Mouse (Mus musculus): ENCODE data around the gene Arpc5l.
"Not testable (repeated sequence)": the region's sequence is repeated elsewhere in the genome, so short reads cannot be mapped to it uniquely, and the experiment has no call there.

Gene Arpc5l

DNA sequence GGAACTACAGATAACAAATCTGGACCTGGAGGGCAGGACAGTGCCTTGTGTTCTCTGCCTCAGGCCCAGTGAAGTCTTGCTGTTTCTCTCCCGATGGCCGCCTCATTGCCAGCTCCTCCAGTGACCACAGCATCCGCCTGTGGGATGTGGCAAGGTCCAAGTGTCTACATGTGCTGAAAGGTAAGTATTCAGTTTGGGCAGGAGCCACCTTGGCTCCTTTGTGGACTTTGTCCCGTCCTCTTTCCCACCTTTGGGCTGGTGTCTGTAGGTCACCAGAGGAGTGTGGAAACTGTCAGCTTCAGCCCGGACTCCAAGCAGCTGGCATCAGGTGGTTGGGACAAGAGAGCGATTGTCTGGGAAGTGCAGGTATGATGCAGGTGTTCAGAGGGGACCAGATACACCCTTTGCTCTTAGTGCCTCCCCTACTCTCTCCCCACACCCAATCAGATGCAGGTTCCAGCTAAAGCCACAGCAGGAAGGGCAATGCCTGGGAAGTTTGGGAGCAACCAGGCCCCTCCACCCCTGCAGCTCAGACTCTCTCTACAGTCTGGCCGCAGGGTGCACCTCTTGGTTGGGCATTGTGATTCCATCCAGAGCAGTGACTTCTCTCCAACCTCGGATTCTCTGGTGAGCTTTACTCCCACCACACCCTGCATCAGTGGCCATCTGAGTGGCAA lies 5.1 kb upstream of the Arpc5l start:
- DNase-seq (ENCODE audit: low read depth): peak; percentile 37

DNA sequence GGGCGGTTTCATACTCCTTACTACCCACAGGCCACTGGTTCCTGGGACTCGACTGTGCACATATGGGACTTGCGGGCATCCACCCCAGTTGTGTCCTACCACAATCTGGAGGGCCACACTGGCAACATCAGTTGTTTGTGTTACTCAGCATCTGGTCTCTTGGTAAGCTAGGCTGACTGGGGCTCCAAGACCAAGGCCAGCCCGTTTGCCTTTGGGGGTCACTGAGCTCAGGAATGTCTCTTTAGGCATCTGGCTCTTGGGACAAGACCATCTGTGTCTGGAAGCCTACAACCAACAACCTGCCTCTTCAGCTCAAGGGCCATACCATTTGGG lies 4.6 kb upstream of the Arpc5l start:
- DNase-seq (ENCODE audit: low read depth): no peak

DNA sequence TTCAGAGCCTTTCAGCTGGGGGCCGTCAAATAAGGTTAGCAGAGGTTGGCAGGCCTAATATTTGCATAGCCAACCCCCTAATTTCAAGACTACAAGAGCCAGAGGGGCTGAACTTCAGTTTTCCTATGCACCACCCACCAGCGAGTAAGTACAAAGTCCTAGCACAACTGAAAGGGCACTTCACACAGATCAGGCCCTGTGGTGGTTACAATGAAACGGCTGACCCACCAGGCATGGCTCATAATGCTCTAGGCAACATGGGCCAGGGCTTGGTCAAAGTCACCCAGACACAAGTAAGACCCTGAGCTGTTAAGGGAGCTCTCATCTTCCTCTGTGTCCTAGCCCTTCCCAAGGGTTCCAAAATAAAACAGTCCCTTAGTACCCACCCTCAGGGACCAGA lies 3.3 kb upstream of the Arpc5l start:
- no peak for DNase-seq (ENCODE audit: low read depth)

DNA sequence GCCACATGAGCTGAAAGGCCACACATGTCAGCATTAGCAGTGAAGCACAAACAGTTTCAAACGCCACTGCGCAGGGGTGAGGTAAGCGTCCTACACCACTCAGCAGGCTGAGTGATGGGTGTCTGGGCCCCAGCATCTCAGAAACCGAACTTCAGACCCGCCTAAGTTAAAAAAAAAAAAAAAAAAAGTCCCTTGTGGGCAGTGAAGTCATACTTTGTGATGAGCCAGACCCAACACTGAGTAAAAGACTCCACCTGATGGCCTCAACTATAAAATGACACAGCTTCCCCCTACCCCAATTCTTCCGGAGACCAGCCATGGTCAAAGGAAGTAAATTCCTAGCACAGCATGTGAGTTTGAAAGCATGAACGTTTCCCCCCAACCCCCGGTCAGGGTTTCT lies 2.0 kb upstream of the Arpc5l start:
- DNase-seq (ENCODE audit: low read depth): peak; percentile 36

DNA sequence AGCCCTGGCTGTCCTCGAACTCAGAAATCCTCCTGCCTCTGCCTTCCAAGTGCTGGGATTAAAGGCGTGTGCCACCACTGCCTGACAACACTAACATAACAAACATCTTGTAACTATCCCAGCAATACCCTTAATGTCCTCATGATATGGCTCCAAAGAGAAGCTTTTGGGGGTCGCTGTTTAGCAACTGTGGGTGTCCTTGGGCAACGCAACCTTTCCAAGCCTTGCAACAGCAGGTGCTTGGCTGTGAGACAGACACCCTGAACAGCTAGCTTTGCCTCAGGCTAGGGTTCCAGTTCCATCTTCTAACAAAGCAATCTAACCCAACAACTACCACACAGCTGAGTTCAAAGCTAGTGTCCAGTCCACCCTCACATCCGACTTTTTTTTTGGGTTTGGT lies 1.6 kb upstream of the Arpc5l start:
- no peak for DNase-seq (ENCODE audit: low read depth)

DNA sequence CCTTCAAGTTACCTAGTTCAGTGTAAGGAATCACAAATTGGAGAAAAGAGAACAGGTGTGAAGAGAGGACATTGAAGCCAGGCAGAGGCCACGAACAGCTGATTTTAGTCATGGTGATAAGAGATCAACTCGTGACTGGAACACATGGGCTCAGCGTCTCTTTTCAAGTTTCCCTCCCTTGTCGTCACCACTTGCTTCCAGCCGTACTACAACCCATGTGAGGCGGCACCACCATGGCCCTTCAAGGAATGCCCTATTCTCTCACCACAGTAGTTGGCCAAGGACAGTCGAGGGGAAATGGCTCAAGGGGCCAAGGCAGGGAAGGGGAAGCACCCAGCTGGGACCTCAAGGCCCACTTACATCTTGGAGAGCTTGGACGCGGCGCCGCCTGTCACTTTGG lies 776 bp upstream of the Arpc5l start:
- peak; percentile 56 for DNase-seq (ENCODE audit: low read depth)

DNA sequence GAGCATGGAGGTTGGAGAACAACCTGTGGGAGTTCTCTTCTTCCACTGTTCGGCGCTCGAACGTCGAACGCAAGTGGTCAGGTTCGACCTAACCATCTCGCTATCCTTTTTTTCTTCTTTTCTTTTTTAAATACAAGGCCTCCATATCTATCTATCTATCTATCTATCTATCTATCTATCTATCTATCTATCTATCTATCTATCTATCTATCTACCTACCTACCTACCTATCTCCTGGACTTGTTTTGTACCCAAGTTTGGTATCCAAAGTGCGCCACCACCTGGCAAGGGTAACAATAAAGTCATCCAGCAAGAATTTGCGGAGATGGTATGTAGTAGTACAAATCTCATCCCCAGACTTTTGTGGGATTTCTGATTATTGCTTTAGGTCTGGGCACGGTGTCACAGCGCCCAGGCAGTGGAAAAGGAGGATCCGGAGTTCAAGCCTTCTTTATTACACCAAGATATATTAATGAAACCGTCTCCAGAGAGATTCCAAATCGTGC lies 479 bp downstream of the Arpc5l start, which contains the start of gene Rpl35:
Rpl35 (minus strand) TSS at position 51 of the 506 bp plus-strand sequence.
- DNase-seq (ENCODE audit: low read depth): peak; percentile 79

DNA sequence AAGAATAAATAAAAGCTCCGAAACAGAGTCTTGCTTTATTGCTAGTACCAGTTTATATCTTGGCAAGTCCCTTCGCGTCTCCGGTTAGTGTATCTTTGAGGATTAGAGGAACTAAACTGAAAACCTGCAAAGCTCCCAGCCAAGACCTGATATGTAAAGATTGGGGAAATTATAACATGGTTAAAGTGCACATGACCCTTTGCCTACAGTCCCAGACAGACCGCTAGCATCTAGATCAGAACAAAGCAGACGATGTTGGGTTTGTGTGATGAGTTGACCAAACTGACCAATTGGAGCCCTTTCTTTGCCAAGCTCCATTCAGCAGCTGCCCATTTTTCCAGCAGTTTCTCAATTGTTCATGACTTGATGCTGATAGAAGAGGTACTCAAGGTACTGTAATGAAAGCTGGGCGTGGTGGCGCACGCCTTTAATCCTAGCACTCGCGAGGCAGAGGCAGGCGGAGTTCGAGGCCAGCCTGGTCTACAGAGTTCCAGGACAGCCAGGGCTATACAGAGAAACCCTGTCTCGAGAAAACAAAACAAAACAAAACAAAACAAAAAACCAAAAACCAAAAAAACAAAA lies 1.1 kb downstream of the Arpc5l start:
- no peak for DNase-seq (ENCODE audit: low read depth)

- DNase-seq (ENCODE audit: low read depth): peak; percentile 92
Observed at GRCm38 (mm10) chr2:39007865-39008264, 2.7 kb downstream of the Arpc5l start.

DNA sequence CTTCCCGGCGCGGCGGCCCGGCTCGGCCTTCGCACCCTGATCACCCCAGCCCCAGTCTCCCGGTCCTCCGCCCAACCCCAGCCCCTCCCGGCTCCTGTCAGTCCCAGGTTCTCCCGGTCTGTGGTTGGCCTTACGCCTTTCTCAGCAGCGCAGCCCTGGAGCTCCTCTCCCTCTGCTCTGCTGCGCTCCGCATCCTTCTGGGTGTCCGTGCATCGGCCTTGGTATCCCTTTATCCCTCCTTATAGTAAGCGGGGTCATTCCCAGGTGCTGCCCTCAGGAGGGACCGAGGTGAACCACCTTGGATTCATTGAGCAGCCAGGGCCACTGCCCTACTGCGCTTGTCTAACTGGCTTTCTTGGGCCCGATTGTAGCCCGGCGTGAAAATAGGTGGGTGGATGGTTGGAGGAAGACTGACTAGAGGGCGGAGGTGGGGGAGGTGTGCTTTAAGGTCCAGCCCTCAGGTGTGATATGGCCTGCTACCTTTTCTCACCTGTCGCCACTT lies 3.3 kb downstream of the Arpc5l start:
- peak; percentile 37 for DNase-seq (ENCODE audit: low read depth)

GRCm38 (mm10) chr2:39008954-39009365 lies 3.8 kb downstream of the Arpc5l start:
- peak; percentile 77 for DNase-seq (ENCODE audit: low read depth)

DNA sequence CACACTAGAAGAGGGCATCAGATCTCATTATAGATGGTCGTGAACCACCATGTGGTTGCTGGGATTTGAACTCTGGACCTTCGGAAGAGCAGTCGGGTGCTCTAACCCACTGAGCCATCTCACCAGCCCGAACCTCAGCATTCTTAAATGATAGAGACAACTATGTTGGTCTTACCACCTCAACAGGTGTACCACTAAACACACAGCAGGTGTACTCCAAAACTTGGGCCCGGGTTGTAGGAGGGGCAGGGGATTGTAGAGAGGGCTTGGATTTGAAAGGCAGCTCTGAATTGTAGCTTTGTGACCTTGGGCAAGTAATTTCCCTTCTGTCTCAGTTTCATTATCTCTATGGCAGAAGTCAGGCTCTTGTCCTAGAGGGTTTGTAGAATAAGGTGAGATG lies 5.0 kb downstream of the Arpc5l start:
- not testable (repeated sequence) for DNase-seq (ENCODE audit: low read depth)

DNA sequence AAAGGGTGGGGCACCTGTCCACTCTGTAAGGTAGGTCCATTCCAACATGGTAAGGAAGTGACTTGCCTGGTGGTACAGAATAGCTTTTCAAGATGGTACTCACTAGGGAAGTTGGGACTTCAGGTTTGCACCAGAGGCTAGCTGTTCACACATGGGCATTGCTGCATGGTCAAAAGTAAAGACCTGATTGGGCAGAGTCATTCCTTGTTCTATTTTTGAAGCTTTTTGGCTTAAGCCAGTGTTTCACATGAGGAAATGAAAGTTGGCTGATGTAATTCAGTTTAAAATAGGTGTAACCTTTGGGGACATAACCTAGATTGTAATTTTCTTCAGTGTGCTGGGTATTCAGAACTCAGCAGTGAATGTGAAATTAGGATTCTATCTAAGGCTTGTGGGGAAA lies 6.1 kb downstream of the Arpc5l start:
- DNase-seq (ENCODE audit: low read depth): peak; percentile 63

- DNase-seq (ENCODE audit: low read depth): no peak
Observed at GRCm38 (mm10) chr2:39011971-39012370, 6.8 kb downstream of the Arpc5l start.

- no peak for DNase-seq (ENCODE audit: low read depth)
Observed at GRCm38 (mm10) chr2:39012768-39013279, 7.7 kb downstream of the Arpc5l start.

DNA sequence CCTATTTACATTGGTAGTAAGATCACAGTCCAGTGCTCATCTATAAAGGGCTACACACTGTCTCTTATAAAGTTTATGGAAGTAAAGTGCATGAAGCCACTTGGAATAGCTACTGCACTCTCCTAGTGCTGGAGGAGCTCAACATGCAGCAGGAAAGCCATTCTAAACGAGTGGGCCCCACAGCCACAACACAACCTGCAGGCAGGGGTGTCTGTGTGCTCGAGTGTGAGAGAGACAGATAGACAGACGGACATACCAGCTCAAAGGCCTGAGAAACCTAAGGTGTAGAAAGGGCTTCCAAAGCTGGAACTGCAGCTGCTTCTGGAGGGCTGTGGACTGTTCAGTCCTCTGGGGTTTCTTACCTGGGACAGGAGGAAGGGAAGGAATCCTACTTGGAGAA lies 11.4 kb downstream of the Arpc5l start:
- DNase-seq (ENCODE audit: low read depth): no peak

GRCm38 (mm10) chr2:39020004-39020403 lies 14.9 kb downstream of the Arpc5l start:
- DNase-seq (ENCODE audit: low read depth): no peak

GRCm38 (mm10) chr2:39031611-39032010 lies 26.5 kb downstream of the Arpc5l start:
- DNase-seq (ENCODE audit: low read depth): no peak

DNA sequence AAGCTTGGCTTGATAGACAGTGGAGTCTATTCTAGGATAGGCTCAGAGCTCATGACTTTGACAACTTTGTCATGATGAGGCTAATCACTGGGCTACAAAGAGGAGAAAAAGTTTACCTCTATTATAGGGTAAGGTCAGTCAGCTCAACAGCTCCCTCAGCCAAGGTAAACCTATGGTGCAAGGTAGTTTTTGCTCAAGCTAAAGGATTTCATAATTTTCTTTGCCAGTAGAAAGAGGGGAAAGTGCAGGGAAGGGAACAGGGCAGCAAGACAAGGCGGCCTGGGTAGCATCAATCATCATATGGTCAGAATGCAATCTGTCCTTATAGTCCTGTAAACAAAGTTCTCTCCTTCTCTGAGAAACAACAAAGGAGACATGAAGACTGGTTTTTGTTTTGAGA lies 35.1 kb downstream of the Arpc5l start:
- DNase-seq (ENCODE audit: low read depth): no peak

DNA sequence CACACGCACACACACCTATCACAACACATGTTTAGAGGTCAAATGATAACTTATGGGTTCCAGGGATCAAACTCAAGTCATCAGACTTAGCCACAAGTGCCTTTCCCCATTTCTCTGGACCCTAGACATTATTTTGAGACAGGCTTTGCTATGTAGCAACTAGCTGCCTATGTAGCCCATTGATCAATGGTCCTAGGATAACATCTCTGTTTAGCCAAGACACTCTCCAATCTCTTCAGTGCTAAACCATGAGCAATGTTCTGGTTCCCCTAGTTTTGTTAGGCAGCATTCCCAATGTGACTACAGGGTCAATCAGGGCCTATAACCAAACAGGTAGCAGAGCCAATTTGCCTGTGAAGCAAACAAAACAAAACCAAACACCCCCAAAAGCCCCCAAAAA lies 43.4 kb downstream of the Arpc5l start:
- no peak for DNase-seq (ENCODE audit: low read depth)

DNA sequence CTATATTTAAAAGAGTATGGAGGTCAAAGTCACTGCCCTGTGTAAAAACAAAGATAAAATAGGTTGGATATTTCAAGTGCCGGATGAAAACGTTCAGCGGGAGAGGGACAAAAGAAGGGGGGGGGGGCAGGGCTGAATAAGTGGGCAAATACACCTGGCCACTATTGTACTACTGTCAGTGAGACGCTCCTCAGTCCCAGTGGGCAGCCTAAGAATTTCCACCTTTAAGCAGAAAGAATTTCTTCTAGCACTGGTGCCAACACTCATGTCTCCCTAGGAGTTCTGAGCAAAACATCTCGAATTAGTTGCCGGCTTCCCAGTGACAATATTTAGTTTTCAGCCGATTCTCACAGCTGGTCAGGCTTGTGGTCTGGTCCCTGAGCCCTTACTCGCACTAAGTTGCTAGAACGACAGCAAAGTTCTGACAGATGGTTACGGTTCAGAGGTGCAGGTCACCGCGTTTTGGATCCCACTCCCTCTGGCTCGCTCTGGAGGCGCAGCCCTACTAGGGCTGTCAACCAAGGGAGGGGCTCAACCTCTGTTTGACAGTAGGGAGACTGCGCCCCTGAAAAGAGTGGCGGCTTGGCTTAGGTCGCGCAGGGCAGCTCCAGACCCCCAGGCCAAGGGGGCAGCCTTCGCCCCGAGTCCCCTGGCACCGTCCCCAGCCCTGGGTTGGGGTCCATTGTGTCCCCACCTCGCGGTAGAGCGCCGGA lies 59.7 kb downstream of the Arpc5l start:
- DNase-seq (ENCODE audit: low read depth): peak; percentile 49

Data from 416B (cell line).